Mouse (Mus musculus): ENCODE data around the gene Map3k11. TPM values are rescaled to one million over a fixed set of nuclear protein-coding genes. Genes with fewer than 3 reads are reported as not detected.

Gene Map3k11
- total and polyA plus RNA-seq, 3 experiments, result 22.5 to 38.3 TPM; not detected in 1

GRCm38 (mm10) chr19:5641641-5642040, 46.9 kb upstream of the Map3k11 start:
- peaks cover 0 to 9% of the 10 kb centered on the region in 2 experiments; a peak in 2 of 4 replicates for H3K4me1 ChIP-seq (ENCODE audit: control insufficient read depth in 1 of 2, insufficient read depth in 2 of 2, low read length in 2 of 2)
- no peak for DNase-seq (ENCODE audit: low read depth, low spot score)
- peaks cover 16% of the 10 kb centered on the region for H3K79me2 ChIP-seq (ENCODE audit: control insufficient read depth, insufficient read depth, low read length, poor library complexity)
- H3K27ac ChIP-seq (ENCODE audit: control insufficient read depth, low read depth, low read length), result no peak overlapping the region
- no peak overlapping the region for H3K9ac ChIP-seq (ENCODE audit: control insufficient read depth, low read depth, low read length, poor library complexity, severe bottlenecking)
- peaks cover 5 to 7% of the 10 kb centered on the region in 2 experiments for H3K36me3 ChIP-seq (ENCODE audit: control insufficient read depth in 1 of 2, insufficient read depth in 2 of 2, low read length in 2 of 2)
- no peak overlapping the region for H3K4me3 ChIP-seq (ENCODE audit: control insufficient read depth in 1 of 2, insufficient read depth in 1 of 2, low read depth in 2 of 2, low read length in 2 of 2)
- H3K27me3 ChIP-seq (ENCODE audit: control insufficient read depth in 1 of 2, insufficient read depth in 2 of 2, low read length in 2 of 2), result no peaks in the 10 kb centered on the region
- TF ChIP-seq ZKSCAN1 (IDR thresholded peaks at IDR 0.05; ENCODE audit: low read depth, low read length) (no peak), BHLHE40 (IDR thresholded peaks at IDR 0.05; ENCODE audit: borderline replicate concordance, low read depth, low read length) (no peak), POLR2A (IDR thresholded peaks at IDR 0.05; ENCODE audit: control insufficient read depth in 1 of 2, insufficient read depth in 1 of 2, low read depth in 1 of 2, low read length in 2 of 2, poor library complexity in 1 of 2) (no peak), TCF12 (IDR thresholded peaks at IDR 0.05; ENCODE audit: low read depth, low read length) (no peak), MEF2A (IDR thresholded peaks at IDR 0.05; ENCODE audit: extremely low read depth, insufficient replicate concordance, low read depth, low read length, poor library complexity, severe bottlenecking) (no peak), SIN3A (IDR thresholded peaks at IDR 0.05; ENCODE audit: low read length) (no peak), GATA1 (IDR thresholded peaks at IDR 0.05; ENCODE audit: low read depth, low read length) (no peak), TBP (IDR thresholded peaks at IDR 0.05; ENCODE audit: low read depth, low read length) (no peak), ELF1 (IDR thresholded peaks at IDR 0.05; ENCODE audit: low read depth, low read length) (no peak), GABPA (IDR thresholded peaks at IDR 0.05; ENCODE audit: low read depth, low read length) (no peak), USF1 (IDR thresholded peaks at IDR 0.05; ENCODE audit: low read depth, low read length) (no peak), POLR2AphosphoS5 (IDR thresholded peaks at IDR 0.05; ENCODE audit: borderline replicate concordance, low read depth, low read length) (no peak), KAT2A (conservative IDR thresholded peaks at IDR 0.05; ENCODE audit: low read depth, low read length) (no peak), ZC3H11A (IDR thresholded peaks at IDR 0.05; ENCODE audit: low read depth, low read length) (no peak), MYB (IDR thresholded peaks at IDR 0.05; ENCODE audit: low read depth, low read length) (no peak), SMC3 (IDR thresholded peaks at IDR 0.05; ENCODE audit: low read depth, low read length) (no peak), NRF1 (IDR thresholded peaks at IDR 0.05; ENCODE audit: insufficient read depth, low read depth, low read length, poor library complexity, severe bottlenecking) (no peak), UBTF (IDR thresholded peaks at IDR 0.05; ENCODE audit: borderline replicate concordance, insufficient read depth, low read depth, low read length) (no peak)
- no peaks in the 10 kb centered on the region for H3K9me3 ChIP-seq (replicated peaks; ENCODE audit: insufficient read depth, low read length)

GRCm38 (mm10) chr19:5645280-5645679, 43.3 kb upstream of the Map3k11 start:
- TF ChIP-seq NRF1 (IDR thresholded peaks at IDR 0.05; ENCODE audit: insufficient read depth, low read depth, low read length, poor library complexity, severe bottlenecking) (no peak), GATA1 (IDR thresholded peaks at IDR 0.05; ENCODE audit: low read depth, low read length) (no peak), NELFE (IDR thresholded peaks at IDR 0.05; ENCODE audit: low read depth, low read length) (no peak), E2F4 (IDR thresholded peaks at IDR 0.05; ENCODE audit: borderline replicate concordance, low read depth, low read length) (no peak), BHLHE40 (IDR thresholded peaks at IDR 0.05; ENCODE audit: borderline replicate concordance, low read depth, low read length) (no peak), MYB (IDR thresholded peaks at IDR 0.05; ENCODE audit: low read depth, low read length) (no peak), CHD1 (IDR thresholded peaks at IDR 0.05; ENCODE audit: low read depth, low read length) (no peak), HCFC1 (IDR thresholded peaks at IDR 0.05; ENCODE audit: low read depth, low read length) (no peak), USF2 (IDR thresholded peaks at IDR 0.05; ENCODE audit: borderline replicate concordance in 1 of 2, insufficient read depth in 1 of 2, low read depth in 1 of 2, low read length in 2 of 2) (no peak), GABPA (IDR thresholded peaks at IDR 0.05; ENCODE audit: low read depth, low read length) (no peak), ETS1 (IDR thresholded peaks at IDR 0.05; ENCODE audit: low read depth, low read length) (no peak), MAFK (IDR thresholded peaks at IDR 0.05; ENCODE audit: borderline replicate concordance, low read depth, low read length) (no peak)
- H3K79me2 ChIP-seq (ENCODE audit: control insufficient read depth, insufficient read depth, low read length, poor library complexity), result no peaks in the 10 kb centered on the region
- no peak overlapping the region for H3K9ac ChIP-seq (ENCODE audit: control insufficient read depth, low read depth, low read length, poor library complexity, severe bottlenecking)
- DNase-seq (ENCODE audit: low read depth, low spot score), result no peak
- no peak overlapping the region for H3K4me3 ChIP-seq (ENCODE audit: control insufficient read depth in 1 of 2, insufficient read depth in 1 of 2, low read depth in 2 of 2, low read length in 2 of 2)
- peaks cover 0 to 6% of the 10 kb centered on the region in 2 experiments; a peak in 2 of 4 replicates for H3K36me3 ChIP-seq (ENCODE audit: control insufficient read depth in 1 of 2, insufficient read depth in 2 of 2, low read length in 2 of 2)
- H3K27me3 ChIP-seq (ENCODE audit: control insufficient read depth in 1 of 2, insufficient read depth in 2 of 2, low read length in 2 of 2), result no peaks in the 10 kb centered on the region
- 0 out of 4 replicates have a peak, but pooled peaks cover 0 to 4% of the 10 kb centered on the region in 2 experiments for H3K4me1 ChIP-seq (ENCODE audit: control insufficient read depth in 1 of 2, insufficient read depth in 2 of 2, low read length in 2 of 2)
- no peaks in the 10 kb centered on the region for H3K9me3 ChIP-seq (replicated peaks; ENCODE audit: insufficient read depth, low read length)
- H3K27ac ChIP-seq (ENCODE audit: control insufficient read depth, low read depth, low read length), result no peak overlapping the region
